Mouse (Mus musculus) myocyte (in vitro differentiated cells): Measurements from ENCODE around the gene Dysf. TPM values are rescaled to one million over a fixed set of nuclear protein-coding genes. Genes with fewer than 3 reads are reported as not detected.
"Not testable (repeated sequence)": the region's sequence is repeated elsewhere in the genome, so short reads cannot be mapped to it uniquely, and the experiment has no call there.

Experiments
- H3K27me3 ChIP-seq: one replicate; pipeline ENCODE4 v1.6.1; 2011; ENCODE audit not compliant: control insufficient read depth, insufficient read depth, insufficient read length
- H3K36me3 ChIP-seq: one replicate; pipeline ENCODE4 v1.6.1; 2011; ENCODE audit not compliant: control insufficient read depth, insufficient read depth
- H3K4me2 ChIP-seq: one replicate; pipeline ENCODE4 v1.6.1; 2011; ENCODE audit warnings: low read depth, control low read depth
- H3K4me3 ChIP-seq: one replicate; pipeline ENCODE4 v1.5.1; 2011; ENCODE audit warnings: mild to moderate bottlenecking, control low read depth, moderate library complexity
- H3K79me2 ChIP-seq: one replicate; pipeline ENCODE4 v1.6.1; 2011; ENCODE audit not compliant: control insufficient read depth, insufficient read depth
- H3ac ChIP-seq: one replicate; pipeline ENCODE4 v1.6.1; 2011; ENCODE audit not compliant: control insufficient read depth, insufficient read length
- CEBPB ChIP-seq: IDR thresholded peaks from 2 replicates; pipeline ENCODE4 v1.6.1; 2011; ENCODE audit warnings: mild to moderate bottlenecking, moderate library complexity; ENCODE audit not compliant: poor library complexity, insufficient read depth, severe bottlenecking
- E2F4 ChIP-seq: IDR thresholded peaks from one replicate; pipeline ENCODE4 v1.6.1; 2011; ENCODE audit warnings: mild to moderate bottlenecking, control low read depth, moderate library complexity; ENCODE audit not compliant: insufficient read depth
- MAX ChIP-seq: IDR thresholded peaks from one replicate; pipeline ENCODE4 v1.6.1; 2011; ENCODE audit warnings: low read depth, mild to moderate bottlenecking, control low read depth
- MYOD1 ChIP-seq, 3 experiments: IDR thresholded peaks; one replicate each; pipeline ENCODE4 v1.6.1; 2011; ENCODE audit warnings: control low read depth in 2 of 3, low read depth in 2 of 3, mild to moderate bottlenecking in 2 of 3, moderate library complexity in 1 of 3; ENCODE audit not compliant: insufficient read length in 2 of 3, control insufficient read depth in 1 of 3
- MYOG ChIP-seq, 3 experiments: IDR thresholded peaks; one replicate each; pipeline ENCODE4 v1.6.1; 2011; ENCODE audit warnings: control low read depth in 2 of 3, low read depth in 2 of 3, mild to moderate bottlenecking in 2 of 3; ENCODE audit not compliant: insufficient read length in 2 of 3, control insufficient read depth in 1 of 3, insufficient read depth in 1 of 3
- POLR2A ChIP-seq: IDR thresholded peaks from one replicate; pipeline ENCODE4 v1.6.1; 2011; ENCODE audit warnings: low read depth, mild to moderate bottlenecking, control low read depth, moderate library complexity; ENCODE audit not compliant: insufficient read length
- POLR2AphosphoS2 ChIP-seq: IDR thresholded peaks from one replicate; pipeline ENCODE4 v1.6.1; 2011; ENCODE audit warnings: low read depth, control low read depth; ENCODE audit not compliant: insufficient read length
- REST ChIP-seq: IDR thresholded peaks from one replicate; pipeline ENCODE4 v1.6.1; 2011; ENCODE audit warnings: mild to moderate bottlenecking, control low read depth, moderate library complexity; ENCODE audit not compliant: insufficient read depth, insufficient read length
- SRF ChIP-seq: IDR thresholded peaks from one replicate; pipeline ENCODE4 v1.6.1; 2011; ENCODE audit warnings: low read depth; ENCODE audit not compliant: control insufficient read depth, insufficient read length
- TCF12 ChIP-seq: IDR thresholded peaks from one replicate; pipeline ENCODE4 v1.6.1; 2011; ENCODE audit warnings: mild to moderate bottlenecking, control low read depth; ENCODE audit not compliant: poor library complexity, insufficient read depth, severe bottlenecking
- TCF3 ChIP-seq: IDR thresholded peaks from one replicate; pipeline ENCODE4 v1.6.1; 2011; ENCODE audit warnings: low read depth, control low read depth; ENCODE audit not compliant: insufficient read length
- USF1 ChIP-seq: IDR thresholded peaks from one replicate; pipeline ENCODE4 v1.6.1; 2011; ENCODE audit warnings: low read depth, mild to moderate bottlenecking, control low read depth, moderate library complexity
- polyA plus RNA-seq: library from polyadenylated mRNA; unstranded; fragments of >200 nt; fragmentation: generic; extraction: Trizol; gene quantifications from one replicate; pipeline ENCODE4 v1.2.1, GENCODE M21; 2012; ENCODE audit warnings: missing spikeins

Dysf gene
- polyA plus RNA-seq, 1 experiment, result 35.5 TPM

DNA sequence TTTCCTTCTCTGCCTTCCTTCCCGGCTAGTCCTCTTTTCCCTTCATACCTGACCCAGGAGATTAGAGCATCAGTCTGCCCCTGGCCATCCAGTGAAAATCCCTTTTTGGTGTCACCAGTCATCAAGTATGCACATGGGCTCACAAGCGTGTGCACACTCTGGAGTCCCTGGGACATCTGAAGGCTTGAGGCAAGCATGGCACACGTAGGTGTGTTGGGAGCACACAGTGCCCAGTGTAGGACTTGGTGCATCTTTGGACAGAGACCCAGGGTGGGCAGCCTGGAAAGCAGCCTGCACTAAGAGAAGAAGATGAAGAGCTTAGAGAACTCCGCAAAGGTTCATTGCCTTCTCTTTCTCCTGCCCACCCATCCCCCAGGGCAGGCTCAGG lies 1.5 kb downstream of the Dysf start:
- no peaks in the 10 kb centered on the region for H3K79me2 ChIP-seq
- peak overlapping the region; percentile 23 for H3K4me3 ChIP-seq
- no peaks in the 10 kb centered on the region for H3K27me3 ChIP-seq
- TF ChIP-seq E2F4, result no peak
- no peak for TF ChIP-seq TCF3
- no peak for TF ChIP-seq MAX
- no peak for TF ChIP-seq USF1
- no peak for TF ChIP-seq REST
- no peak for TF ChIP-seq POLR2A
- no peak for TF ChIP-seq CEBPB
- no peak for TF ChIP-seq POLR2AphosphoS2
- no peak for TF ChIP-seq TCF12
- no peak for TF ChIP-seq MYOD1 (IDR thresholded peaks at IDR 0.05; ENCODE audit: control insufficient read depth in 1 of 3, insufficient read length in 2 of 3, low read depth in 2 of 3)
- TF ChIP-seq MYOG (IDR thresholded peaks at IDR 0.05; ENCODE audit: control insufficient read depth in 1 of 3, insufficient read depth in 1 of 3, insufficient read length in 2 of 3, low read depth in 2 of 3), result no peak
- no peak for TF ChIP-seq SRF
- H3K36me3 ChIP-seq, result no peaks in the 10 kb centered on the region
- H3ac ChIP-seq, result no peak overlapping the region
- H3K4me2 ChIP-seq, result peak overlapping the region; percentile 95

- H3K4me3 ChIP-seq, result peak overlapping the region; percentile 23
- no peaks in the 10 kb centered on the region for H3K79me2 ChIP-seq
- no peaks in the 10 kb centered on the region for H3K27me3 ChIP-seq
- H3ac ChIP-seq, result no peak overlapping the region
- TF ChIP-seq MYOD1 (IDR thresholded peaks at IDR 0.05; ENCODE audit: control insufficient read depth in 1 of 3, insufficient read length in 2 of 3, low read depth in 2 of 3), result no peak
- TF ChIP-seq SRF, result peak; percentile 71
- H3K36me3 ChIP-seq, result no peaks in the 10 kb centered on the region
- peak overlapping the region; percentile 95 for H3K4me2 ChIP-seq
Measured at GRCm38 (mm10) chr6:84010303-84011225, 2.2 kb downstream of the Dysf start.

- H3K79me2 ChIP-seq, H3ac ChIP-seq, H3K4me2 ChIP-seq, H3K36me3 ChIP-seq, H3K27me3 ChIP-seq, H3K4me3 ChIP-seq: not testable (repeated sequence)
Measured at GRCm38 (mm10) chr6:84014961-84015683, 6.7 kb downstream of the Dysf start.

DNA sequence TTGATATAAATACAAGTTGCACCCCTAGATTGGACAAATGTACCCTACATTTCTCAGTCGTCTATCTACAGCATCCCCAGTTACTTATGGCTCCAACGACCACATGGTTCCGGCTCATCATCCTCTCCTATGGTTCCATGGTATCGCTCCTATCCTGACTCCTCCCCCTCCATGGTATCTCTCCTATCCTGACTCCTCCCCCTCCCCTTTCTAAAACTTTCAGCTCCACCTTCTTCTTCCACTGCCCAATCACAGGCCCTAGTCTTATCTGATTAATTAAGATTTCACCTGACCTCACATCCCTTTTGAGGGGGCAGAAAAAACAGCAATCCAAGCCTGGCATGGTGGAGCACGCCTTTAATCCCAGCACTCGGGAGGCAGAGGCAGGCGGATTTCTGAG lies 8.5 kb downstream of the Dysf start:
- H3K27me3 ChIP-seq, result no peaks in the 10 kb centered on the region
- no peak overlapping the region for H3K4me2 ChIP-seq
- no peaks in the 10 kb centered on the region for H3K36me3 ChIP-seq
- no peak overlapping the region for H3K4me3 ChIP-seq
- no peak overlapping the region for H3ac ChIP-seq
- no peaks in the 10 kb centered on the region for H3K79me2 ChIP-seq
- no peak for TF ChIP-seq MAX
- TF ChIP-seq TCF3, result no peak
- no peak for TF ChIP-seq POLR2AphosphoS2
- no peak for TF ChIP-seq CEBPB
- no peak for TF ChIP-seq SRF
- TF ChIP-seq POLR2A, result no peak
- TF ChIP-seq TCF12, result no peak
- TF ChIP-seq USF1, result no peak
- no peak for TF ChIP-seq MYOD1 (IDR thresholded peaks at IDR 0.05; ENCODE audit: control insufficient read depth in 1 of 3, insufficient read length in 2 of 3, low read depth in 2 of 3)
- TF ChIP-seq REST, result no peak
- no peak for TF ChIP-seq E2F4
- no peak for TF ChIP-seq MYOG (IDR thresholded peaks at IDR 0.05; ENCODE audit: control insufficient read depth in 1 of 3, insufficient read depth in 1 of 3, insufficient read length in 2 of 3, low read depth in 2 of 3)

- Histone ChIP-seq H3K79me2 (no peaks in the 10 kb centered on the region), H3ac (no peak overlapping the region), H3K4me2 (no peak overlapping the region), H3K27me3 (no peaks in the 10 kb centered on the region), H3K36me3 (no peaks in the 10 kb centered on the region), H3K4me3 (no peak overlapping the region)
- TF ChIP-seq TCF12 (no peak), POLR2AphosphoS2 (no peak), MYOG (IDR thresholded peaks at IDR 0.05; ENCODE audit: control insufficient read depth in 1 of 3, insufficient read depth in 1 of 3, insufficient read length in 2 of 3, low read depth in 2 of 3) (peak in 2 of 3 experiments; percentile 12 to 51), MYOD1 (IDR thresholded peaks at IDR 0.05; ENCODE audit: control insufficient read depth in 1 of 3, insufficient read length in 2 of 3, low read depth in 2 of 3) (peak in 1 of 3 experiments; percentile 62)
Measured at GRCm38 (mm10) chr6:84017392-84017791, 9.0 kb downstream of the Dysf start.
